Mouse (Mus musculus): ENCODE data around the gene Hspa12a.
A peak's percentile ranks its signal among the peaks of the same experiment; 100 is the strongest.

Hspa12a gene

GRCm38 (mm10) chr19:58823301-58823700, 120.2 kb downstream of the Hspa12a start:
- DNase-seq (ENCODE audit: low read depth, low spot score) = no peak

GRCm38 (mm10) chr19:58822454-58823200, 120.8 kb downstream of the Hspa12a start:
- DNase-seq (ENCODE audit: low read depth, low spot score) = peak; percentile 98

GRCm38 (mm10) chr19:58818571-58819415, 124.7 kb downstream of the Hspa12a start:
- DNase-seq (ENCODE audit: low read depth, low spot score) = peak; percentile 55

- DNase-seq (ENCODE audit: low read depth, low spot score) = no peak
These were observed 126.1 kb downstream of the Hspa12a start for GRCm38 (mm10) chr19:58817398-58817797.

GRCm38 (mm10) chr19:58816453-58817041, 126.9 kb downstream of the Hspa12a start:
- peak; percentile 86 for DNase-seq (ENCODE audit: low read depth, low spot score)

GRCm38 (mm10) chr19:58815179-58815922, 128.1 kb downstream of the Hspa12a start:
- DNase-seq (ENCODE audit: low read depth, low spot score) = peak; percentile 55

- peak; percentile 60 for DNase-seq (ENCODE audit: low read depth, low spot score)
These were observed 132.9 kb downstream of the Hspa12a start for GRCm38 (mm10) chr19:58810536-58810935.

GRCm38 (mm10) chr19:58808864-58809263, 134.6 kb downstream of the Hspa12a start:
- no peak for DNase-seq (ENCODE audit: low read depth, low spot score)

GRCm38 (mm10) chr19:58806364-58806763, 137.1 kb downstream of the Hspa12a start:
- peak; percentile 81 for DNase-seq (ENCODE audit: low read depth, low spot score)

- peak; percentile 76 for DNase-seq (ENCODE audit: low read depth, low spot score)
These were observed 138.2 kb downstream of the Hspa12a start for GRCm38 (mm10) chr19:58805191-58805779.

- DNase-seq (ENCODE audit: low read depth, low spot score) = no peak
These were observed 148.3 kb downstream of the Hspa12a start for GRCm38 (mm10) chr19:58795114-58795669.

- no peak for DNase-seq (ENCODE audit: low read depth, low spot score)
These were observed 149.2 kb downstream of the Hspa12a start, which contains the start of gene 1700019N19Rik for GRCm38 (mm10) chr19:58794284-58794683. Gene 1700019N19Rik (minus strand): TSS chr19:58794461.

- peak; percentile 39 for DNase-seq (ENCODE audit: low read depth, low spot score)
These were observed 154.3 kb downstream of the Hspa12a start for GRCm38 (mm10) chr19:58789194-58789593.

GRCm38 (mm10) chr19:58783938-58784337, 159.5 kb downstream of the Hspa12a start:
- peak; percentile 29 for DNase-seq (ENCODE audit: low read depth, low spot score)

GRCm38 (mm10) chr19:58781566-58781965, 161.9 kb downstream of the Hspa12a start:
- DNase-seq (ENCODE audit: low read depth, low spot score) = no peak

- no peak for DNase-seq (ENCODE audit: low read depth, low spot score)
These were observed 167.0 kb downstream of the Hspa12a start for GRCm38 (mm10) chr19:58776461-58776860.

GRCm38 (mm10) chr19:58767329-58767728, 176.1 kb downstream of the Hspa12a start:
- DNase-seq (ENCODE audit: low read depth, low spot score) = no peak

GRCm38 (mm10) chr19:58762848-58763541, 180.5 kb downstream of the Hspa12a start:
- peak; percentile 82 for DNase-seq (ENCODE audit: low read depth, low spot score)

- DNase-seq (ENCODE audit: low read depth, low spot score) = no peak
These were observed 181.1 kb downstream of the Hspa12a start for GRCm38 (mm10) chr19:58762316-58762715.

- no peak for DNase-seq (ENCODE audit: low read depth, low spot score)
These were observed 184.0 kb downstream of the Hspa12a start, which contains the start of gene Pnliprp2 for GRCm38 (mm10) chr19:58759423-58759822. Gene Pnliprp2 (plus strand): TSS chr19:58759719.
